Mouse (Mus musculus) erythroblast, embryonic 14.5 days (primary cell): ENCODE measurements around the gene Igfbp6. TPM values are rescaled to one million over a fixed set of nuclear protein-coding genes. Genes with fewer than 3 reads are reported as not detected.

Experiments
- H3K27me3 ChIP-seq: 2 replicates; pipeline ENCODE4 v1.6.1; 2012; ENCODE audit warnings: inconsistent platforms; ENCODE audit not compliant: control insufficient read depth
- H3K36me3 ChIP-seq: 2 replicates; pipeline ENCODE4 v1.6.1; 2012; ENCODE audit warnings: mild to moderate bottlenecking, inconsistent platforms; ENCODE audit not compliant: control insufficient read depth
- H3K4me1 ChIP-seq: 2 replicates; pipeline ENCODE4 v1.6.1; 2012; ENCODE audit warnings: inconsistent platforms; ENCODE audit not compliant: control insufficient read depth
- H3K4me3 ChIP-seq: replicated peaks from 2 replicates; pipeline ENCODE3; 2012; ENCODE audit warnings: moderate library complexity, mild to moderate bottlenecking, inconsistent platforms
- H3K9me3 ChIP-seq: 2 replicates; pipeline ENCODE4 v1.6.1; 2012; ENCODE audit warnings: low read length, inconsistent platforms, mixed read lengths; ENCODE audit not compliant: control insufficient read depth
- GATA1 ChIP-seq: IDR thresholded peaks from 2 replicates; pipeline ENCODE4 v1.6.1; 2012; ENCODE audit warnings: low read length, inconsistent platforms, mixed read lengths
- TAL1 ChIP-seq: IDR thresholded peaks from 3 replicates; pipeline ENCODE4 v1.6.1; 2012; ENCODE audit warnings: low read length, inconsistent platforms, mixed read lengths
- polyA plus RNA-seq: library from polyadenylated mRNA; stranded (reverse); fragments of >175 nt; gene quantifications from 2 replicates; pipeline ENCODE4 v1.2.3, GENCODE M21; 2012

Igfbp6 gene
- polyA plus RNA-seq, 1 experiment = 0.05 TPM

GRCm38 (mm10) chr15:102114651-102115260 lies 29.4 kb upstream of the Igfbp6 start:
- TF ChIP-seq GATA1 (no peak), TAL1 (no peak)
- Histone ChIP-seq H3K27me3 (0 out of 2 replicates have a peak, but pooled peaks cover 2% of the 10 kb centered on the region), H3K4me3 (no peak overlapping the region), H3K36me3 (peaks cover 45% of the 10 kb centered on the region), H3K4me1 (peaks cover 7% of the 10 kb centered on the region), H3K9me3 (no peaks in the 10 kb centered on the region)

DNA sequence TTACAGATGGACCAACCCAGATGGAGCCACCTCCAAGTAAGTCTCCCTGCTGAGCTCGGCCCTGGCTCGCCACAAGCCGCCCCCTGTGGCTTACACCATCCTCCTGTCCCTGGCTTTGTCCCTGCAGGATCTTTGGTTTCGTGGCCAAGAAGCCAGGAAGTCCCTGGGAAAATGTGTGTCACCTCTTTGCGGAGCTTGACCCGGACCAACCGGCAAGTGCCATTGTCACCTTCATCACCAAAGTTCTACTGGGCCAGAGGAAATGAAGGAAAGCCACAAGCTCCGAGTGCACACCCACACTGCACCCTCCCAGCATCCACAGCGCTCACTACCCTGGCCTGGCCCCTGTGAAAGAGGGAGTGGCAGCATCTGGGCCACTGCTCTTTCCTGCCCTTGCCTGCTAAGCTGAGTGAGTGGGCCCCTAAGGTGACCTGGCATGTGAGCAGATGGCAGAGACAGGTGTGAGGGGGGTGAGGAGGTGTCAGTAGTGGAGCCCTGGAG lies 28.4 kb upstream of the Igfbp6 start:
- Histone ChIP-seq H3K27me3 (no peaks in the 10 kb centered on the region), H3K4me3 (no peak overlapping the region), H3K36me3 (peaks cover 54% of the 10 kb centered on the region), H3K4me1 (peaks cover 7% of the 10 kb centered on the region), H3K9me3 (no peaks in the 10 kb centered on the region)
- TF ChIP-seq GATA1 (no peak), TAL1 (no peak)

DNA sequence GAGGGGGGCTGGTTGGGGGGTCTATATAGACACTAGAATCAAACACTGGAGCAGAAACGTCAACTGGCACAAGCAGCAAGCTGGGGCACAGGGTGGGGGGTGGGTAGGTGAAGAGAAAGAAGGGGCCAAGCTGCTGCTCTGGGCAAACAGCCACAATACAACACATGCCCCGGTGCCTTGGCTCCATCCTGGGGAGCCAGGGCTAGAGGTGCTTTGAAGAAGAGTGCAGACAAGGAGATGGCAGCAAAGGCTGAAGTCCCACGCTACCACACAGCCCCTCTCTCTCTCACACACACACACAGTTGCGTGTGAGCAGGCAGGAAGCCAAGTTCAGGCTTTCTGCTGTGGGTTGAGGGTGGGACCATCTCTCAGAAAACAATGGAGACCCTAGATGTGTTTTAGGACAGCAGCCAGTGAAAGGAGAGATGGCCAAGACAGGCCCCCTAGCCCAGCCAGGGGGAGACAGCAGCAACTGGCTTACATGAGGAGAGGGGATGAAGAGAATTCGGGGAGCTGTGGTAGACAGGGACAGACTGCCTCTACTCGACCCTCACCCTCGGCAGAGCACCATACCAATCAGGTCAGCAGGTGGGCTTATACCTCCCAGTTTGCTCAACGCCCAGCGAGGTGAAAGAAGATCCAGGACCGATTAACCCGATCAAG lies 27.3 kb upstream of the Igfbp6 start:
- H3K27me3 ChIP-seq = no peaks in the 10 kb centered on the region
- H3K36me3 ChIP-seq = peaks cover 60% of the 10 kb centered on the region
- no peak for TF ChIP-seq GATA1
- TF ChIP-seq TAL1 = no peak
- no peaks in the 10 kb centered on the region for H3K9me3 ChIP-seq
- H3K4me3 ChIP-seq = no peak overlapping the region
- peaks cover 7% of the 10 kb centered on the region for H3K4me1 ChIP-seq

GRCm38 (mm10) chr15:102117461-102118443 lies 26.4 kb upstream of the Igfbp6 start:
- TF ChIP-seq GATA1 (no peak), TAL1 (no peak)
- peaks cover 7% of the 10 kb centered on the region for H3K4me1 ChIP-seq
- H3K36me3 ChIP-seq = peaks cover 67% of the 10 kb centered on the region
- no peak overlapping the region for H3K4me3 ChIP-seq
- H3K9me3 ChIP-seq = no peaks in the 10 kb centered on the region
- no peaks in the 10 kb centered on the region for H3K27me3 ChIP-seq

- Histone ChIP-seq H3K36me3 (peaks cover 71% of the 10 kb centered on the region), H3K4me3 (no peak overlapping the region), H3K4me1 (peaks cover 7% of the 10 kb centered on the region), H3K9me3 (no peaks in the 10 kb centered on the region), H3K27me3 (no peaks in the 10 kb centered on the region)
- TF ChIP-seq GATA1 (no peak), TAL1 (no peak)
Measured at GRCm38 (mm10) chr15:102118591-102118990, 25.6 kb upstream of the Igfbp6 start.

DNA sequence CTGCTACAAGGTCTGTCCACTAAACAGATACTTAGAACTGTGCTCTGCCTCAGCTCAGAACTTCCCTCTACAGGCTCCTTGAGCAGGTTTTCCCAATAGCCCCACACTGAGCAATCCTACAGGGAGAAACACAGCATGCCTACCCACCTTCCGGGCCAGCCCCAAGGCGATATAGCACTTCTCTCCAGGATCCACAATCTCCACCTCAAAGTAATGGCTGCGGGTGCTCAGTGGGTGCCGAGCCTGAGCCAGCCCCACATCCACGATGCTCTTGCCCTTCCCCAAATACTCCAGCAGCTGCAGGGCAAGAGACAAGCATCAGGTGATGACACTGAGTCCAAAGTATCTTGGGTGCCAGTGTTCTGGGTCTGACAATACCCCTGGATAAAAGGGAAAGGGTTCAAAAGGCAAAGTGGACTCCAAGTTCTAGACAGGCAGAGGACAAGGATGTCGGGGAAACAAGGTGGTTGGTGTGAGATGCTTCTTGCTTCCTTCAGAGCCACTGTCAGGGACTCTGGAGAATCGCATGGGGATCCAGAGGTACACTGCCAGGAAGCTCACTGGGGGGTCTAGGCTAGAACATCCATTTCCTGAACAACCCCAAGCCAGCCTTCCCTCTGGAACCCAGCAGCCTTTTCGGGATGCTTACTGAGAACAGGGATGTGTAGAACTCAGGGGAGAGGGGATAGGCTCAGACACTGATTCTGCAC lies 24.9 kb upstream of the Igfbp6 start:
- peaks cover 7% of the 10 kb centered on the region for H3K4me1 ChIP-seq
- no peak for TF ChIP-seq TAL1
- TF ChIP-seq GATA1 = no peak
- H3K27me3 ChIP-seq = no peaks in the 10 kb centered on the region
- no peaks in the 10 kb centered on the region for H3K9me3 ChIP-seq
- H3K36me3 ChIP-seq = peaks cover 72% of the 10 kb centered on the region
- no peak overlapping the region for H3K4me3 ChIP-seq

- H3K36me3 ChIP-seq = peaks cover 77% of the 10 kb centered on the region
- H3K4me1 ChIP-seq = peaks cover 7% of the 10 kb centered on the region
- H3K27me3 ChIP-seq = no peaks in the 10 kb centered on the region
- no peaks in the 10 kb centered on the region for H3K9me3 ChIP-seq
- TF ChIP-seq TAL1 (no peak), GATA1 (no peak)
- H3K4me3 ChIP-seq = no peak overlapping the region
Measured at GRCm38 (mm10) chr15:102119831-102120170, 24.4 kb upstream of the Igfbp6 start.

- no peak overlapping the region for H3K4me3 ChIP-seq
- no peaks in the 10 kb centered on the region for H3K9me3 ChIP-seq
- H3K36me3 ChIP-seq = peaks cover 83% of the 10 kb centered on the region
- peaks cover 6% of the 10 kb centered on the region for H3K4me1 ChIP-seq
- TF ChIP-seq TAL1 (no peak), GATA1 (no peak)
- H3K27me3 ChIP-seq = no peaks in the 10 kb centered on the region
Measured at GRCm38 (mm10) chr15:102120530-102120929, 23.6 kb upstream of the Igfbp6 start.
